ENCODE assay signal across 10 mouse cellular contexts in genomic region chr2:148397015-148397783, GRCm38 (mm10). TPM values are rescaled to one million over a fixed set of nuclear protein-coding genes. Genes with fewer than 3 reads are reported as not detected.
DNase-seq lines count a peak whose midpoint lies in the region; ATAC-seq and TF ChIP-seq lines count a peak whose summit lies in the region.
"Had no signal": no experiment of that assay in that cellular context is flagged by ENCODE, and none has a peak within 500 bp of the region (broad histone marks: within the 10 kb centered on the region; RNA-seq: fewer than 3 reads in every experiment).

No protein-coding gene starts in this region.

- TF ChIP-seq POLR2A in spleen, adult 2 months (IDR thresholded peaks at IDR 0.05; ENCODE audit: low read depth, low read length) = no peak

- DNase-seq in hindbrain, postnatal 0 days (ENCODE audit: low spot score) = no peak
- no peak for DNase-seq in hindbrain, embryonic 11.5 days (ENCODE audit: low spot score)
- no peak for DNase-seq in spleen, adult 2 months (ENCODE audit: low read depth in 1 of 2, low spot score in 2 of 2)
- DNase-seq in spleen, postnatal 4 days (ENCODE audit: low spot score in 2 of 2) = no peak
- DNase-seq in urinary bladder, postnatal 10 days (ENCODE audit: low spot score) = no peak
- no peak for DNase-seq in right cerebral cortex, postnatal 25 days

- H3K4me3 ChIP-seq in hindbrain, postnatal 0 days (ENCODE audit: low read length) = no peak overlapping the region
- no peak overlapping the region for H3K4me3 ChIP-seq in hindbrain, embryonic 11.5 days (ENCODE audit: low read depth, low read length)
- H3K4me3 ChIP-seq in spleen, adult 2 months (ENCODE audit: extremely low read depth, insufficient read depth, insufficient read length) = no peak overlapping the region
- H3K4me3 ChIP-seq in limb, embryonic 13.5 days = peak overlapping the region; percentile 3; the same call in 1 of the 2 replicates
- H3K4me3 ChIP-seq: erythroblast, embryonic 14.5 days had no signal

- no peaks in the 10 kb centered on the region for H3K4me1 ChIP-seq in hindbrain, postnatal 0 days (ENCODE audit: insufficient read depth, low read length)
- H3K4me1 ChIP-seq in hindbrain, embryonic 11.5 days (replicated peaks; ENCODE audit: control insufficient read depth, insufficient read depth, low read length) = no peaks in the 10 kb centered on the region; the same call in 1 of the 2 replicates
- H3K4me1 ChIP-seq in spleen, adult 2 months (ENCODE audit: control insufficient read depth, insufficient read depth, insufficient read length) = peaks cover 9% of the 10 kb centered on the region
- H3K4me1 ChIP-seq in limb, embryonic 13.5 days = peaks cover 26% of the 10 kb centered on the region

- no peaks in the 10 kb centered on the region for H3K9me3 ChIP-seq in hindbrain, postnatal 0 days (ENCODE audit: low read length)
- no peaks in the 10 kb centered on the region for H3K9me3 ChIP-seq in hindbrain, embryonic 11.5 days (ENCODE audit: control insufficient read depth, low read length)
- no peaks in the 10 kb centered on the region for H3K9me3 ChIP-seq in limb, embryonic 13.5 days

- no peak for ATAC-seq in hindbrain, postnatal 0 days
- ATAC-seq in hindbrain, embryonic 11.5 days (ENCODE audit: low FRiP score) = no peak
- ATAC-seq in limb, embryonic 13.5 days (ENCODE audit: low FRiP score, low read depth) = no peak

- peak overlapping the region; percentile 87 for H3K4me2 ChIP-seq in hindbrain, postnatal 0 days (ENCODE audit: low read depth, low read length)
- no peak overlapping the region for H3K4me2 ChIP-seq in hindbrain, embryonic 11.5 days (replicated peaks; ENCODE audit: low read depth, low read length)
- peak overlapping the region; percentile 98 for H3K4me2 ChIP-seq in limb, embryonic 13.5 days (replicated peaks)

- no peak for TF ChIP-seq CTCF in hindbrain, postnatal 0 days (IDR thresholded peaks at IDR 0.05; ENCODE audit: low read depth)
- TF ChIP-seq CTCF in spleen, adult 2 months (IDR thresholded peaks at IDR 0.05; ENCODE audit: extremely low read depth, insufficient read depth, insufficient read length, insufficient replicate concordance) = no peak

- 57% methylated on average over 11 of the region's 11 CpGs for WGBS in hindbrain, postnatal 0 days
- WGBS in hindbrain, embryonic 11.5 days = 75% methylated on average over 11 of the region's 11 CpGs
- WGBS in spleen, adult 2 months = 23% methylated on average over 11 of the region's 11 CpGs
- WGBS in limb, embryonic 13.5 days = 40% methylated on average over 11 of the region's 11 CpGs

- peaks cover 4% of the 10 kb centered on the region for H3K27me3 ChIP-seq in hindbrain, postnatal 0 days (ENCODE audit: insufficient read depth, low read length)
- H3K27me3 ChIP-seq in hindbrain, embryonic 11.5 days (ENCODE audit: control insufficient read depth, insufficient read depth, low read length) = peaks cover 20% of the 10 kb centered on the region
- peaks cover 3% of the 10 kb centered on the region for H3K27me3 ChIP-seq in spleen, adult 2 months (ENCODE audit: control insufficient read depth, insufficient read depth, low read length)
- peaks cover 56% of the 10 kb centered on the region for H3K27me3 ChIP-seq in limb, embryonic 13.5 days

- H3K36me3 ChIP-seq in hindbrain, postnatal 0 days (ENCODE audit: insufficient read depth, low read length) = no peaks in the 10 kb centered on the region
- no peaks in the 10 kb centered on the region for H3K36me3 ChIP-seq in hindbrain, embryonic 11.5 days (ENCODE audit: control insufficient read depth, insufficient read depth, low read length)
- H3K36me3 ChIP-seq in spleen, adult 2 months (ENCODE audit: control insufficient read depth, insufficient read depth, low read length) = no peaks in the 10 kb centered on the region
- no peaks in the 10 kb centered on the region for H3K36me3 ChIP-seq in limb, embryonic 13.5 days
- H3K36me3 ChIP-seq: G1E had no signal

- H3K9ac ChIP-seq in hindbrain, postnatal 0 days (replicated peaks; ENCODE audit: low read length) = no peak overlapping the region
- no peak overlapping the region for H3K9ac ChIP-seq in hindbrain, embryonic 11.5 days (ENCODE audit: low read depth, low read length)
- no peak overlapping the region for H3K9ac ChIP-seq in limb, embryonic 13.5 days

- no peak overlapping the region for H3K27ac ChIP-seq in hindbrain, postnatal 0 days
- no peak overlapping the region for H3K27ac ChIP-seq in hindbrain, embryonic 11.5 days (ENCODE audit: low read depth, low read length)
- peak overlapping the region; percentile 17; the same call in 1 of the 2 replicates for H3K27ac ChIP-seq in spleen, adult 2 months (ENCODE audit: insufficient read depth, low read length)
- H3K27ac ChIP-seq in limb, embryonic 13.5 days = no peak overlapping the region

RNA-seq across cellular contexts. Expression of gene Sstr4, which starts 2.1 kb away (rescaled TPM):
- 13.4 and 14.0 TPM in 2 replicates for total RNA-seq in hindbrain, postnatal 0 days (2014; rRNA removed)
- polyA plus RNA-seq in hindbrain, postnatal 0 days (2015; fragmentation: Nextera tagmentation; extraction: Ambion mirVana) = 2.7 and 2.8 TPM in 2 replicates
- polyA plus RNA-seq in hindbrain, embryonic 11.5 days (2014; fragmentation: Nextera tagmentation; extraction: Ambion mirVana) = 0.75 and 0.85 TPM in 2 replicates
- polyA plus RNA-seq in spleen, adult 2 months (2012; rRNA removed) = 0.26 and 1.2 TPM in 2 replicates
- polyA plus RNA-seq in limb, embryonic 13.5 days (2015; fragmentation: Nextera tagmentation; extraction: Ambion mirVana) = 2.0 and 2.5 TPM in 2 replicates
- total RNA-seq: G1E had no signal
- polyA plus RNA-seq: erythroblast, embryonic 14.5 days; G1E; testis, adult 2 months had no signal

RNA-seq across cellular contexts. Expression of gene Thbd, which starts 10.8 kb away (rescaled TPM):
- 17.3 and 31.7 TPM in 2 replicates for total RNA-seq in hindbrain, postnatal 0 days (2014; rRNA removed)
- 13.3 and 13.4 TPM in 2 replicates for polyA plus RNA-seq in hindbrain, postnatal 0 days (2015; fragmentation: Nextera tagmentation; extraction: Ambion mirVana)
- polyA plus RNA-seq in hindbrain, embryonic 11.5 days (2014; fragmentation: Nextera tagmentation; extraction: Ambion mirVana) = 6.8 and 7.4 TPM in 2 replicates
- 39.1 and 44.9 TPM in 2 replicates for polyA plus RNA-seq in spleen, adult 2 months (2012; rRNA removed)
- 12.0 and 13.4 TPM in 2 replicates for polyA plus RNA-seq in limb, embryonic 13.5 days (2015; fragmentation: Nextera tagmentation; extraction: Ambion mirVana)
- total RNA-seq: G1E had no signal
- polyA plus RNA-seq: erythroblast, embryonic 14.5 days; G1E had no signal

RNA-seq across cellular contexts. Expression of gene Cd93, which starts 46.2 kb away (rescaled TPM):
- 21.5 and 24.3 TPM in 2 replicates for total RNA-seq in hindbrain, postnatal 0 days (2014; rRNA removed)
- polyA plus RNA-seq in hindbrain, postnatal 0 days (2015; fragmentation: Nextera tagmentation; extraction: Ambion mirVana) = 5.0 and 5.3 TPM in 2 replicates
- 6.2 and 7.5 TPM in 2 replicates for polyA plus RNA-seq in hindbrain, embryonic 11.5 days (2014; fragmentation: Nextera tagmentation; extraction: Ambion mirVana)
- 7.2 and 7.5 TPM in 2 replicates for polyA plus RNA-seq in spleen, adult 2 months (2012; rRNA removed)
- polyA plus RNA-seq in limb, embryonic 13.5 days (2015; fragmentation: Nextera tagmentation; extraction: Ambion mirVana) = 8.2 and 8.6 TPM in 2 replicates
